Mouse (Mus musculus): ENCODE data around the gene Fez1. TPM values are rescaled to one million over a fixed set of nuclear protein-coding genes. Genes with fewer than 3 reads are reported as not detected.

The Fez1 gene
- polyA plus RNA-seq, 1 experiment from 2014 or later: 2.5 TPM

DNA sequence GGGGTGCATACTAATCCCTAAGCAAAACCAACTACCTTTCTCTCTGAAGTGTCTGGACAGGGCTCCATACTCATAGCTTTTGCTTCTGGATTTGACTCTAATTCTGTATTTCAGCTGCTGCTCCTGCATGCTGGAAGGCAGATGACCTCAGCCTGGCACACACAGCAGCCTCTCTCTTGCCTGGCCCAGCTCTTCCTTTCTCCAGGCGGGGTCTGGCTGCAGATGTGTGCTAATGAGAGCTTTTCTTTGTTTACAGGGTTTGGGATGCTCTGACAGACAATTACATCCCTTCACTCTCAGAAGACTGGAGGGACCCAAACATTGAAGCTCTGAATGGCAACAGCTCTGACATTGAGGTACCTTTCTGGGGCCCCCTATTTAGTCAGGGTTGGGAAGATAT, 28.4 kb downstream of the Fez1 start:
- H3K4me3 ChIP-seq (replicated peaks; ENCODE audit: low read depth, low read length): no peak overlapping the region
- H3K4me1 ChIP-seq (replicated peaks; ENCODE audit: insufficient read depth, low read length): no peaks in the 10 kb centered on the region
- H3K9ac ChIP-seq (ENCODE audit: low read depth, low read length): no peak overlapping the region
- DNase-seq (ENCODE audit: low spot score) (no peak), ATAC-seq (replicated peaks; ENCODE audit: low FRiP score, low read depth) (no peak)
- H3K27me3 ChIP-seq (ENCODE audit: insufficient read depth, low read length): no peaks in the 10 kb centered on the region
- no peaks in the 10 kb centered on the region for H3K36me3 ChIP-seq (ENCODE audit: insufficient read depth, low read length)
- no peak overlapping the region for H3K4me2 ChIP-seq (ENCODE audit: low read length)
- H3K9me3 ChIP-seq (replicated peaks; ENCODE audit: low read length): no peaks in the 10 kb centered on the region
- H3K27ac ChIP-seq: no peak overlapping the region
- WGBS: 67% methylated on average over 1 of the region's 1 CpGs
- TF ChIP-seq CTCF (IDR thresholded peaks at IDR 0.05; ENCODE audit: low read depth): no peak

DNA sequence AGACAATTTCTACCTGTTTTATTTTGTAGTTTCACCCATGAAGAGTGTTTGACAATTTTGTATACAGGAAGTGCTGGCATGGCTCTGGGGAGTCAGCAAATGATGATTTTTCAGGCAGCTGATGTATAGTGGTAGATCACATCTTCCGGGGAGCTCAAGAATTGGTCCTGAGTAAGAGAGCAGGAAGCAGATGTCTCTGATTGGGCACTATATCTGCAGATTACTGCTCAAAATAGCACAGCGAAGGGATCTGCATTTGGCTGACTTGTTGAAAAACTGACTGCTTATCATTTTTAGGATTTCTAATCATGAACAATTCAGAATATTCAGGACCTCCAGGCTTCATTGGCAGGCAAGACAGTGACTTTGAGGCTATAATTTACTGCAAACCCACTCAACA, 30.5 kb downstream of the Fez1 start:
- DNase-seq (ENCODE audit: low spot score): no peak
- no peaks in the 10 kb centered on the region for H3K4me1 ChIP-seq (replicated peaks; ENCODE audit: insufficient read depth, low read length)
- WGBS: 95% methylated on average over 2 of the region's 2 CpGs
- no peak for TF ChIP-seq CTCF (IDR thresholded peaks at IDR 0.05; ENCODE audit: low read depth)
- H3K9me3 ChIP-seq (replicated peaks; ENCODE audit: low read length): no peaks in the 10 kb centered on the region
- no peaks in the 10 kb centered on the region for H3K36me3 ChIP-seq (ENCODE audit: insufficient read depth, low read length)
- no peak overlapping the region for H3K4me3 ChIP-seq (replicated peaks; ENCODE audit: low read depth, low read length)
- H3K27ac ChIP-seq: no peak overlapping the region
- no peak for ATAC-seq (replicated peaks; ENCODE audit: low FRiP score, low read depth)
- H3K9ac ChIP-seq (ENCODE audit: low read depth, low read length): no peak overlapping the region
- no peaks in the 10 kb centered on the region for H3K27me3 ChIP-seq (ENCODE audit: insufficient read depth, low read length)
- H3K4me2 ChIP-seq (ENCODE audit: low read length): no peak overlapping the region

DNA sequence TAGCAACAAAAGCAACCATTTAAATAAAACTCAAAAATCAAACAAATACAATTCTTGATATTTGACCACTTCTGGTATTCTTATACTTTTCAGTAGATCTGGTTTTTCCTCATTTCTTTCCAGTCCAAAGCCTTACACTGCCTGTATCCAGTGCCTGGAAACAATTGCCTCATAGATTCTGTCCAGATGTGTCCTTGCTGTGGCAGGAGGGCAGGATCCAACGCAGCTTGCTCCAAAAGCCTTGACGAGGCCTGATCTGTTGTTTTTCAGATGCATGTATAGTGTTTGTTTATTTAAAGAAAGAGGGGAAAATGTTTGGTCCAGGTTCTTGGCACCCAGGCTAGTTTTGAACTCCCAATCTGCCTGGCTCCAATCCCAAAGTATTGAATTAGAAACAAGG, 34.7 kb downstream of the Fez1 start:
- H3K9ac ChIP-seq (ENCODE audit: low read depth, low read length): no peak overlapping the region
- H3K4me2 ChIP-seq (ENCODE audit: low read length): no peak overlapping the region
- H3K4me3 ChIP-seq (replicated peaks; ENCODE audit: low read depth, low read length): no peak overlapping the region
- TF ChIP-seq CTCF (IDR thresholded peaks at IDR 0.05; ENCODE audit: low read depth): no peak
- H3K27ac ChIP-seq: no peak overlapping the region
- no peaks in the 10 kb centered on the region for H3K4me1 ChIP-seq (replicated peaks; ENCODE audit: insufficient read depth, low read length)
- no peak for ATAC-seq (replicated peaks; ENCODE audit: low FRiP score, low read depth)
- DNase-seq (ENCODE audit: low spot score): no peak
- 64% methylated on average over 2 of the region's 2 CpGs for WGBS
- H3K27me3 ChIP-seq (ENCODE audit: insufficient read depth, low read length): no peaks in the 10 kb centered on the region
- H3K36me3 ChIP-seq (ENCODE audit: insufficient read depth, low read length): no peaks in the 10 kb centered on the region
- no peaks in the 10 kb centered on the region for H3K9me3 ChIP-seq (replicated peaks; ENCODE audit: low read length)

DNA sequence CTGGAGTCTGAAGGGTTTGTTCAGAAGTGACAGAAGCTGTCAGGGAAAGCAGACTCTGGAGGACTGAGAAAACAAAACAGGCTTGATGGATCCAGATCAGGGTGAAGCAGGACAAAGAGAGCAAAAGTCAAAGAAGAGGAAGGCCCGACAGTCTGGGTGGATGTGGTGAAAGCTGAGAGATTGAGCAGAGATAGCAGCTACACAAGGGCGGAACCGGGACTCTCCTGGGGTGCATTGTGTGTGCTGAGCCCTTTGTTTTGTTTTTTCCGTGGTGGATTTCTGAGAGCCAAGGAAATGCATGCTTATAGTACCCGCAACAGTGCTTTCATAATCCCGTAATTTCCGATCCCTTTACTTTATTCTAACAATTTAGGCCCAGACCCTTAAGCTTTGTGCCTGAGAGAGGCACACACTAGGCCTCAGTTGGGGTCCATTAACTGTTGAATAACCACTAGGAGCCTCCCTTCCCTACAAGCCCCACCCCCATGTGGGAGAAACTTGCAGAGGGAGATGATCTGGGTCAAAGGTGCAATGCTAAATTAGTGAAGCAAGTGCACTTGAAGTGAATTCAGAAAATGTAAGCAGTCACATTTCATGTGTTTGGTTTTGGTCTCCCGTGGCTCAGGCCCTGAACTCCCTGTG, 35.9 kb downstream of the Fez1 start:
- no peak for TF ChIP-seq CTCF (IDR thresholded peaks at IDR 0.05; ENCODE audit: low read depth)
- no peak overlapping the region for H3K4me2 ChIP-seq (ENCODE audit: low read length)
- H3K27me3 ChIP-seq (ENCODE audit: insufficient read depth, low read length): no peaks in the 10 kb centered on the region
- H3K36me3 ChIP-seq (ENCODE audit: insufficient read depth, low read length): no peaks in the 10 kb centered on the region
- H3K4me1 ChIP-seq (replicated peaks; ENCODE audit: insufficient read depth, low read length): no peaks in the 10 kb centered on the region
- ATAC-seq (replicated peaks; ENCODE audit: low FRiP score, low read depth): no peak
- no peak for DNase-seq (ENCODE audit: low spot score)
- no peak overlapping the region for H3K27ac ChIP-seq
- no peak overlapping the region for H3K4me3 ChIP-seq (replicated peaks; ENCODE audit: low read depth, low read length)
- H3K9ac ChIP-seq (ENCODE audit: low read depth, low read length): no peak overlapping the region
- WGBS: 43% methylated on average over 8 of the region's 8 CpGs
- no peaks in the 10 kb centered on the region for H3K9me3 ChIP-seq (replicated peaks; ENCODE audit: low read length)

DNA sequence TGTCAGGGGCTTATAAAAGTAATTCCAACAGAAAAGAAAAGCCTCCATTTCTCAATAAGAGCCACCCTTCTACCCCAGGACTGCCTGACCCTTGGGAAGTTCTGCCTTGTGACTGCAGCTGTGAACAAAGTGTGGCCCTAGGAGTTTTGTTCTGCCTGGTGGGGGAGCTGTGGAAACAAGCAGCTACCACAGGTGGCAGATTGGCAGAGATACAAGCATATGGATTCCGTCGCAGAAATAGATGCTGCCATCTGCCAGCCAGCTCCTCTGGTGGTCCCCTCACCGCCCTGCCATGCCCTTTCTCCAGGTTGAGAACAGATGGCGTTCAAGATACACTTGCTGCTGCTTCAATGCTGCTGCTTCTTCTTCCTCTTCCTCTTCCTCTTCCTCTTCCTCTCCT, 37.0 kb downstream of the Fez1 start:
- no peak overlapping the region for H3K4me2 ChIP-seq (ENCODE audit: low read length)
- no peak for TF ChIP-seq CTCF (IDR thresholded peaks at IDR 0.05; ENCODE audit: low read depth)
- WGBS: 52% methylated on average over 4 of the region's 4 CpGs
- H3K27ac ChIP-seq: no peak overlapping the region
- no peaks in the 10 kb centered on the region for H3K9me3 ChIP-seq (replicated peaks; ENCODE audit: low read length)
- H3K27me3 ChIP-seq (ENCODE audit: insufficient read depth, low read length): no peaks in the 10 kb centered on the region
- H3K4me1 ChIP-seq (replicated peaks; ENCODE audit: insufficient read depth, low read length): no peaks in the 10 kb centered on the region
- ATAC-seq (replicated peaks; ENCODE audit: low FRiP score, low read depth): no peak
- no peaks in the 10 kb centered on the region for H3K36me3 ChIP-seq (ENCODE audit: insufficient read depth, low read length)
- H3K9ac ChIP-seq (ENCODE audit: low read depth, low read length): no peak overlapping the region
- no peak for DNase-seq (ENCODE audit: low spot score)
- no peak overlapping the region for H3K4me3 ChIP-seq (replicated peaks; ENCODE audit: low read depth, low read length)

DNA sequence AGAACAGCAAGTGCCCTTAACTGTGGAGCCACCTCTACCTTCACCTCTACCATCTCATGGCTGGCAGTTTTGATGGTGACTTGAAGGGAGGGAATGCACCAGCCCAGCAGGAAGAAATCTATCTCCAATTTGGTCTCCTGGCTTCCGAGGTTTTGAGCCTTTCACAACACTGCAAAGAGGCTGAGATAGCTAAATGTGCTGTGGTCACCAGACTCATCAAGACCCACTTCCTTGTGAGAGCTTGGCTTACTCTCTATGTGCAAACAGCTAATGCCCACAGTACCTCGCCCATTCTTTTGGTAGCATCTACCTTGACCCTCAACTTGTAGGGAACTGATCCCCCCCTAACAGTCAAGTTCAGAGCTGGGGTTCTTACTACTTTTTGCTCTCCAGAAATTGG, 40.9 kb downstream of the Fez1 start:
- no peaks in the 10 kb centered on the region for H3K27me3 ChIP-seq (ENCODE audit: insufficient read depth, low read length)
- WGBS: 82% methylated on average over 2 of the region's 2 CpGs
- H3K36me3 ChIP-seq (ENCODE audit: insufficient read depth, low read length): no peaks in the 10 kb centered on the region
- DNase-seq (ENCODE audit: low spot score) (no peak), ATAC-seq (replicated peaks; ENCODE audit: low FRiP score, low read depth) (no peak)
- no peak for TF ChIP-seq CTCF (IDR thresholded peaks at IDR 0.05; ENCODE audit: low read depth)
- H3K4me2 ChIP-seq (ENCODE audit: low read length): no peak overlapping the region
- H3K9me3 ChIP-seq (replicated peaks; ENCODE audit: low read length): no peaks in the 10 kb centered on the region
- H3K4me3 ChIP-seq (replicated peaks; ENCODE audit: low read depth, low read length): no peak overlapping the region
- no peaks in the 10 kb centered on the region for H3K4me1 ChIP-seq (replicated peaks; ENCODE audit: insufficient read depth, low read length)
- no peak overlapping the region for H3K27ac ChIP-seq
- H3K9ac ChIP-seq (ENCODE audit: low read depth, low read length): no peak overlapping the region

DNA sequence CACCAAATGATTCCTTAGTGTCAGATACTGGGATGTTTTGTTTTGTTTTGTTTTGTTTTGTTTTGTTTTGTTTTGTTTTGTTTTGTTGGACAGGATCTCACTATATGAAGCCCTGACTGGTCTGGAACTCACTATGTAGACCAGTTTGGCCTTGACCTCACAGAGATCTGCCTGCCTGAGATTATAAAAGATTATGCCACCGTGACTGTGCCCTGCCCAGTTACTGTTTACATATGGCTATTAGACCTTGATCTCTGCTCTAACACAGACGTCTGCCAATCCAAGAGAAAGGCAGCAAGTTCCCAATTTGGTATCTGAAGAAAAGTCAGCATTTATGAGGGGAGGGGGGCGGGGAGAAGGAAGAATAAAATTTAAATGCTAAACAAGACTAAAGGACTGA, 42.0 kb downstream of the Fez1 start:
- Histone ChIP-seq H3K27ac (no peak overlapping the region), H3K4me1 (replicated peaks; ENCODE audit: insufficient read depth, low read length) (no peaks in the 10 kb centered on the region), H3K27me3 (ENCODE audit: insufficient read depth, low read length) (no peaks in the 10 kb centered on the region), H3K9me3 (replicated peaks; ENCODE audit: low read length) (no peaks in the 10 kb centered on the region), H3K4me3 (replicated peaks; ENCODE audit: low read depth, low read length) (no peak overlapping the region), H3K4me2 (ENCODE audit: low read length) (no peak overlapping the region), H3K9ac (ENCODE audit: low read depth, low read length) (no peak overlapping the region), H3K36me3 (ENCODE audit: insufficient read depth, low read length) (no peaks in the 10 kb centered on the region)
- DNase-seq (ENCODE audit: low spot score) (no peak), ATAC-seq (replicated peaks; ENCODE audit: low FRiP score, low read depth) (no peak)
- 45% methylated on average over 3 of the region's 3 CpGs for WGBS
- TF ChIP-seq CTCF (IDR thresholded peaks at IDR 0.05; ENCODE audit: low read depth): no peak
